Mouse (Mus musculus) thymus, postnatal 14 days (tissue): ENCODE data around the gene Myl6.

Experiments used
- DNase-seq: peaks from one replicate; pipeline ENCODE4 v3.0.0; 2021

Myl6 gene

DNA sequence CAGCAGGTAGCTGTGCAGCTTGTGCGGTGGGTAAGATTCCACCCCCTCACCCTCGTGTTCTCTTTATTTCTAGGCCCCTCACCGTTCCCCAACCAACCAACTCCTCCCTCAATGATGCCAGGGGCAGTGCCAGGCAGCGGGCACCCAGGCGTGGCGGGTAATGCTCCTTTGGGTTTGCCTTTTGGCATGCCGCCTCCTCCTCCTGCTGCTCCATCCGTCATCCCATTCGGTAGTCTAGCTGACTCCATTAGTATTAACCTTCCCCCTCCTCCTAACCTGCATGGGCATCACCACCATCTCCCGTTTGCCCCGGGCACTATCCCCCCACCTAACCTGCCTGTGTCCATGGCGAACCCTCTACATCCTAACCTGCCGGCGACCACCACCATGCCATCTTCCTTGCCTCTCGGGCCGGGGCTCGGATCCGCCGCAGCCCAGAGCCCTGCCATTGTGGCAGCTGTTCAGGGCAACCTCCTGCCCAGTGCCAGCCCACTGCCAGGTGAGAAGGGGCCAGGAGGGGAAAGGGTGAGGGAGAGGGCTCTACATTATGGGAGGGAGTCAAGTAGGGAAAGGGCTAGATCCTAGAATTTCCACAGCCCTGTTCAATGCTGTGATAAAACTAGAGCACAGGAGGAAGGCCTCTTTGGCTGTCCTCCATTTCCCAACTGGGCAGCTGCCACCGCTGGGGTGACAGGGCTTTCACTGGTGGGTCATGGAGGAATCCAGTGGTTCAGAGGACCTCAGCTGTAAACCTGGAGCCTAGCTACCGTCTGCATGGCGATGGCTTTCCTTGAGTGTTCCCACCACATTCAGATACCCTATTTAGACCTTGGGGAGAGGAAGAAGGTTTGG lies 5.9 kb downstream of the Myl6 start:
- no peak for DNase-seq

DNA sequence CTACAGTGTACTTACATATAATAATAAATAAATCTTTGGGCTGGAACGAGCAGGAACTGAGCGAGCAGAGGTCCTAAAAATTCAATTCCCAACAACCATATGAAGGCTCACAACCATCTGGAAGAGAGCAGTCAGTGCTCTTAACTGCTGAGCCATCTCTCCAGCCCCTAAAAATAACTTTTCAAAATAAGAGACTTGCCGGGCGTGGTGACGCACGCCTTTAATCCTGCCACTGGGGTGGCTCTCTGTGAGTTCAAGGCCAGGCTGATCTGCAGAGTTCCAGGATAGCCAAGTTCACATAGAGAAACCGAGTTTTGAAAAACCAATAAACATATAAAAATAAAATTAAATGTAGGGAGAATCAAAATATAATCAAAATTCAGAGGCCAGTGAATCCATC lies 7.6 kb downstream of the Myl6 start:
- no peak for DNase-seq

DNA sequence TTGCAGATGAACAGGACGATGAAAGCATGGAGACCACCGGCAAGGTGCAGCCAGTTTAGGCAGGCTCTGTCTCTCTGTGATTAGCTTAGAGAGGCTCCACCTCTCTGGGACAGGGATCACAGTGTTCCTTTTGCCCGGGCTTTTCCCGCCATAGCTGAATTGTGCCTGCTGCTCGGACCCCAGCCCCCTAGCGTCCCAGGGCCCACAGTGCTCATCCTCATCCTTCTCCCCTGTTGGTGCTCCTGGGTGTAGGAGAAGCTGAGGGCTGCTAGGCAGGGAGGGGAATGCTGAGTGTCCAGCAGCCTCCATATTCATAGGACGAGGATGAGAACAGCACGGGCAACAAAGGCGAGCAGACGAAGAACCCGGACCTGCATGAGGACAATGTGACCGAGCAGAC lies 19.6 kb downstream of the Myl6 start:
- DNase-seq: no peak

DNA sequence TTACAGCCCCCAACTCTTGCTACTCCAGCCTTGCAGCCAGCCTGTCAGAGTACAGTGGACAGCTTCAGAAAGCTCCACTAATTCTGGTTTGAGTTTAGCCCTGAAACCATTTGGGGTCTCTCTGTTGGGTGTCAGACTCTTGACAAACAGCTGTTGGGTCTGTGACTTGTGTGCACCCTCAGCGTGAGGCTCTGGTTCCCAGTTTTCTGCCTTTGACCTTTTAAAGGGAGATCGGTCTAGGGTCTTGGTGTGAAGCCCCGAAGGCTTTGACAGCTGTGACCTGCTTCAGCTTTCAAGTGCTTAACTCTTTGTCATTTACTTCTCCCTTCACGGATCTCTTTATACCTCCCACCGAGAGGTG lies 33.7 kb downstream of the Myl6 start:
- no peak for DNase-seq

DNA sequence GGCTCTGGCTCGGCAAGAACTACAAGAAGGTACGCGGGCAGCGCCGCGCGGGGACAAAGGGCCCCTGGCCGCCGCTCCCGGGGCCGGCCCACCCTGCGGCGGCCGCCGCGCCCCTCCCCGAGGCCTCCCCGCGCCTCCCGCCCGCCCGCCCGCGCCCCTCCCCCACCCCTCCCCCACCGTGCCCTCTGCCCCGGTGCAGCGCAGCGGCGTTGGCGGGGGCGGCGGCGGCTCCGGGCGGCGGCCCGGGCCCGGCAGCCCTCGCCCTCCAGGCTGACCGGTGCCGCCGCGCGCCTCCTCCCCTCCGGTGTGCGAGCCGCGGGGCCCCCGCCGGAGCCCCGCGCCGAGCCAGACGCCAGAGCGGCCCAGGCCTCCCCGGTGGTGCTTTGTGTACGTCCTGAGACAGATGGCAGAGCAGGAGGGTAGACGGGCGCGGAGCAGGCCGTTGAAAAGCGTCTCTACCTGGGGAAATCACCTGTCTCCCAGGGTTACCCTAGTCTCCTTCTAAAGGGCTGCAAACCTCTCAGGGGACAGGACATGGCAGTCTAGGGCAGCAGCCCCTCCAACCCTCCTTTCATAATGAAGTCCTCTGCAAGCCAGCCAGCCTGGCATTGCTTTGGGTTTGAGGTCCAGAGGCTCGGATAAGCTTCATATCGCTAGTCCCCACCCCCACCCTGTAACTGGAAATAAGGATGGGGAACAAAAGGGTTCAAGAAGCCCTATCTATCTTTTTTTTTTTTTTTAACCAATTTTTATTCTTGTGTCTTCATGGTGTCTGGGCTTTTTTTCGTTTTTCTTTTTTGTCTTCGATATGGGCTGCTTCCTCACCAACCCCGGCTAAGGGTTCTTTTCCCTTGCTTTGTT lies 34.3 kb downstream of the Myl6 start:
- peak; percentile 63 for DNase-seq

DNA sequence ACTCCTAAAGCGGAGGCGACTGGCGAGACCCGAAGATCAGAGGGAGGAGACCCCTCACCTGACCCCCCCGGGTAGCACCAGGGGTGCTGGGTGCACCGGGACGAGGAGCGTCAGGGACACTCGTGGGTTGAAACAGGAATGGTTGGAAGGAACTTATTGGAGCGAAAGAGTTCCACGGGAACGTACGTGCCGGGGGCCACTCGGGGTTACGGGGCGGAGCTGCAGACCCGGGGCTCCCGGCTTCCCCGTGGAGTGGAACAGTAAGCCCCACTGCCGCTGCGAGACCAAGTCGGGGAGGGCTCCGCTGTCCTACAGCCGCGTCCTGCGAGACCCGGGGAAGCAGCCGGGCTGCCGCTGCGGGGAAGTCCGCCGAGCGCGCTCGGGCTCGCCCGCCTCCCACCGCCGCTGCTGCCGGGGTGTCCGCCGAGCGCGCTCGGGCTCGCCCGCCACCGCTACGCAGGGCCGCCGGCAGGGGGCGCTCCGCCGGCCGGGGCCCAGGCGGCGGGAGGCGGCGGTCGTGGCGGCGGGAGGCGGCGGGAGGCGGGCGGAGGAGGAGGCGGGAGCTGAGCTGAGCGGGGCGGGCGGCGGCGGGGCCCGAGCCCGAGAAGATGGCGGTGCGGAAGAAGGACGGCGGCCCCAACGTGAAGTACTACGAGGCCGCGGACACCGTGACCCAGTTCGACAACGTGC lies 35.1 kb downstream of the Myl6 start, which contains the start of gene Smarcc2:
Smarcc2 (plus strand) TSS at position 530 of the 690 bp plus-strand sequence.
- DNase-seq: peak; percentile 90

DNA sequence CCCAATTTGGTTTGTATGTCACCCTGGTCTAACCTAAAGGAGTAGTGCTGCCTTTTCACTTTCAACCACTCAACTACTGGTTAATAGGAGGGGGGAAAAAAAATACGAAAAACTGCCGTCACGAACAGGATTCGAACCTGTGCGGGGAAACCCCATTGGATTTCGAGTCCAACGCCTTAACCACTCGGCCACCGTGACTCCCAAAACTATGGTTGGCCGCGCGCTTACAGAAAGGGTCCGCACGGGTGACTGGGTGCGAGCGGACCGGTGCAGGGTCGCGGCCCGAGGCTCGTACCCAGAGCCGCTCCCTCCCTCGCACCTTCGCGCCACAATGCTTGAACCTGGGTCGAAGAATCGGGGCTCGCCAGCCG lies 35.6 kb downstream of the Myl6 start:
- peak; percentile 90 for DNase-seq

DNA sequence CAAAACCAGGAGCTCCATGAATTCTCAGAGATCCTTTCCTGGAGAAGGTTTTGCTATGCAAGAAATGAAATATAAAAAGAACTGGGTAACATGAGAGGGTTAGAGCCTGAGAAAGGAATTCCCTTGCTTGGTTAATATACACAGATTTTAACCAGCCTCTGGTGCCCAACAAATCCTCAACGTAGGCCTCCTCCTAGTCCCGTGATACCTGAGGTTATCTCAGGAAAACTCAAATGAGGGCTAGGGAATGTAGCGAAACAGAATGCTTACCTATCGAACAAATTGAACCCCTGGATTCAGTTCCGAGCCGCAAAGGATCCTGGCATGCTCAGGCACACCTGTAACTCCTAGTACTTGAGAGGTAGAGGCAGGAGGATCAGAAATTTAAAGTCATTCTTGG lies 36.3 kb downstream of the Myl6 start:
- no peak for DNase-seq

DNA sequence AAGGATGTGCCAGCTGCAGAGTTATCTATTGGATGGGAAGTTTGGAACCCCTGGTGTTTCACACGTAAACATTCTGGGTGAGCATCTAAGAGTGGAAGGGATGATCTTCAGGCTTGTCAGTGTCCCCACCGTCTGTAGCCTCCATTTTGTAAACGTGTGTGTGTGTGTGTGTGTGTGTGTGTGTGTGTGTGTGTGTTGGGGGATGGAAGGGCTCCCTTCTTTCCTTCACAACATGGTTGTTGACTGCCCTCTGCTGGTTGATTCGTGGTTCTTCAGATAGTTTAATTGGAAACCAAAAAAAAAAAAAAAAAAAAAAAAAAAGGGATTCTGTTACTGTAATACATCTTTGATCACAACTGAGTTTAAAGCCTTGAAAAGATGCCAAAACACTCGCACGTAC lies 38.7 kb downstream of the Myl6 start:
- DNase-seq: peak; percentile 77

DNA sequence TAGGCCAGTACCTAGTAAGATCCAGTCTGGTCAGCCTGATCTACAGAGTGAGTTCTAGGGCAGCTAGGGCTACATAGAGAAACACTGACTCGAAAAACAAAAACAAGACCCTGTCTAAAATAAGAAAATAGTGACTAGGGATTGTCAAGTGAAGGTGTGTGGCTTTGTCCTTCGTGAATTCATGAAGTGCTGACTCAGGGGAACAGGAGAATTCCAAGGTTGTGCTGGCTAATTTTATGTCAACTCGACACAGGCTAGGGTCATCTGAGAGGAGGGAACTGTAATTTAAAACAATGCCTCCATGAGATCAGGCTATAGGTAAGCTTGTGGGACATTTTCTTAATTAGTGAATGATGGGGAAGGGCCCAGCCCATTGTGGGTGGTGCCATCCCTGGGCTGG lies 39.5 kb downstream of the Myl6 start:
- DNase-seq: no peak

DNA sequence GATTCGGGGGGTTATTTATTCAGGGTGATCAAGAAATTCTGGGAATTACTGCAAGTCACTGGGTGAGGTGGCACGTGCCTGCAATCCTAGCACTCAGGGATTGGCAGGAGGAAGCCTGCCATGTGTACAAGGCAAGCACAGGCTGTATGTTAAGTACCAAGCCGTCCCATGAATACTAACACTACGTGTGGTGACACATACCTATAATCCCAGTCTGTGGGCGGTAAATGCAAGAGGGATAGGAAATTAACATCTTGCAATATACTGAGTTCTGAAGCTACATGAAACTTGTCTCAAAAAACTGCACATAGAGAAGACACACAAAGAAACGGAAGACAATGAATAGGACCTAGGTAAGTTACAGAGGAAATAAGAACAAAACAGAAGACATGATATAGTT lies 42.9 kb downstream of the Myl6 start:
- no peak for DNase-seq

DNA sequence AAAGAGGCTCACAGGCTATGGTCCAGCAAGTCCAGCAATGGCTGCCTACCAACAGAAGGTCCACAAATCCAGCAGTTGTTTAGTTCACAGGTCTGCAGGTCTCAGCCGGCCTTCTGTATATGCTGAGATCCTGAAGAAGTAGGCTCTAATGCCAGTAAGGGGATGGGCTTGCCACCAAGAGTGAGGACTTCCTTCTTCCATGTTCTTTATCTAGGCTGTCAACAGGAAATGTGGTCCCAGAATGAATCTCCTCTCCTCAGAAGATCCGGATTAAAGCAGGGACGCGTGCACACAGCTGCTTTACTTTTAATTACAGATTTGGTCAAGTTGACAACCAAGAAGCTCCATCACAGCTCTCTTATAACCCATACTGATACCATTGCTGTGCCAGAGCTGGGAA lies 48.5 kb downstream of the Myl6 start:
- DNase-seq: no peak

DNA sequence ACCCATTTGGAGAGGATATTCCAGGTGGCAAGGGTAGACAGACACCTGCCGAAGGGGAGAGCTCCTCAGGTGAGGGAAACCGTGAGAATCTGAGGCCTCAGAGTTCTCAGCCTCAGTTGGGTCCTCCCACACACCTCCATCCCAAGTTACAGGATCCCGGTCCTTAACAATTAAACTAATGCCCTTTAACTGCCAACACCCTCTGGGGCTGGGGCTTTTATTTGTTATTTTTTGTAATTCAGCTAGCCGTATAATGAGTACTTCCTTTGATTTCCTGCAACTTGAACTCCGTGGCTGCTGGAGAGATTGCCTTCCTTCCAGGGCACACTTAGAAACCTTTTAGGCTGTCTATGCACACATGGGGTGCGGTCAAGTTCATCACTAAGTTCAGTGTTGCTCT lies 49.6 kb downstream of the Myl6 start:
- DNase-seq: no peak

DNA sequence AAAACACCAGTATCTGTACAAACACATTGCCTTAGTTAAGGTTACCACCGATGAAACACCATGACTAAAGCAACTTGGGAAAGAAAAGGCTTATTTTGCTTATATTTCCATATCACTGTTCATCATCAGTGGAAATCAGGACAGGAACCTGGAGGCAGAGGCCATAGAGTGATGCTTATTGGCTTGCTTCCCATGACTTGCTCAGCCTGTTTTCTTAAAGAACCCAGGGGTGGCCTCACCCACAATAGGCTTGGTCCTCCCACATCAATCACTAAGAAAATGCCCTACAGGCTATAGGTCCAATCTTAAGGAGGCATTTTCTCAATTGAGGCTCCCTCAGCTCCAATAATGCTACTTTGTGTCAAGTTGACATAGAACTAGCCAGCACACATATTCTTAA lies 51.2 kb downstream of the Myl6 start:
- DNase-seq: no peak

DNA sequence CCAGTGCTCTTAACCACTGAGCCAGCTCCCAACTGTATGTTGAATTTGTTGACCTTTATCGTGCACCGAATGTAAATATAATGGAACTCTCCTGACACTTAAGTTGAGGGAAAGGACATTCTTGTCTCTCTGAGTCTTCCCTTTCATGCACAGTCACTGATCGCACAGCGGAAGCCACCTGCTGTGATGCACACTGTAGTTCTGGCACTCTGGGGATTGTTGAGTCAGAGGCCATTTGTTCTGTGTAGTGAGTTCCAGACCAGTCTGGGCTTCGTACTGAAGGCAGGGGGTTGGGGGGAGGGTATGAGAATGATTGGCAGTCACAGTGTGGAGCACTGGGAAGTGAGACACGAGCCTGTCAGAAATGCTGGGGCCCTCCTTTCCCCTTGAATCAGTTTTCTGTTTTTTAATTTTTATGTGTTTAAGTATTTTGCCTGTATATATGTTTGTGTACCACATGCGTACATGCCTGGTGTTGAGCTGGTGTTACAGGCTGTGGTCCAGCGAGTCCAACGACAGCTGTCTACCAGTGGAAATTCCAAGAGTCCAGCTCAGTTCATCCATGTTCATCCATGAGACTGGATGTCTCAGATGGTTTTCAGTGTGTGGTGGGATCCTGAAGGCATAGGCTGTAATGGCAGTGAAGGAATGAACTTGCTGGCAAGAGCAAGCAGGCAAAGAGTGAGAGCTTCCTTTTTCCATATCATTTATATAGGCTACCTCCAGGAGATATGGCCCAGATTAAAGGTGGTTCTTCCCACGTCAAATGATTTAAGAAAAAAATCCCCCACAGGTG lies 52.4 kb downstream of the Myl6 start:
- no peak for DNase-seq
